Mouse (Mus musculus): Measurements from ENCODE around the gene Afdn. TPM values are rescaled to one million over a fixed set of nuclear protein-coding genes. Genes with fewer than 3 reads are reported as not detected.
A peak's percentile ranks its signal among the peaks of the same experiment; 100 is the strongest.

Afdn gene
- 179 and 191 TPM in 2 replicates for polyA plus RNA-seq (2015; fragmentation: Nextera tagmentation; extraction: Ambion mirVana)

- no peaks in the 10 kb centered on the region for H3K27me3 ChIP-seq
- peak within 1 kb of the TSS; percentile 87 for H3K4me2 ChIP-seq (replicated peaks)
- no peaks in the 10 kb centered on the region for H3K36me3 ChIP-seq
- H3K27ac ChIP-seq (replicated peaks): peak within 1 kb of the TSS; percentile 98
- peak; percentile 89 for ATAC-seq (replicated peaks)
- under 1% methylated on average over 102 of the region's 108 CpGs for WGBS
- no peaks in the 10 kb centered on the region for H3K9me3 ChIP-seq
- peak within 1 kb of the TSS; percentile 99 for H3K9ac ChIP-seq (replicated peaks)
- peak within 1 kb of the TSS; percentile 97 for H3K4me3 ChIP-seq
- peaks cover 45% of the 10 kb centered on the region for H3K4me1 ChIP-seq
Measured at GRCm38 (mm10) chr17:13759853-13760627, at the start of gene Afdn. TSS of gene Afdn (plus strand) at chr17:13760539.

GRCm38 (mm10) chr17:13711173-13711572, 49.2 kb upstream of the Afdn start:
- WGBS: 85% methylated on average over 5 of the region's 5 CpGs
- no peaks in the 10 kb centered on the region for H3K27me3 ChIP-seq
- H3K9ac ChIP-seq (replicated peaks): no peak overlapping the region
- H3K9me3 ChIP-seq: no peaks in the 10 kb centered on the region
- no peaks in the 10 kb centered on the region for H3K4me1 ChIP-seq
- no peak overlapping the region for H3K4me2 ChIP-seq (replicated peaks)
- no peak overlapping the region for H3K4me3 ChIP-seq
- no peaks in the 10 kb centered on the region for H3K36me3 ChIP-seq
- H3K27ac ChIP-seq (replicated peaks): no peak overlapping the region
- ATAC-seq (replicated peaks): no peak

GRCm38 (mm10) chr17:13712116-13712515, 48.2 kb upstream of the Afdn start:
- Histone ChIP-seq H3K36me3 (no peaks in the 10 kb centered on the region), H3K27me3 (no peaks in the 10 kb centered on the region), H3K27ac (replicated peaks) (no peak overlapping the region), H3K4me3 (no peak overlapping the region), H3K4me2 (replicated peaks) (no peak overlapping the region), H3K9ac (replicated peaks) (no peak overlapping the region), H3K9me3 (no peaks in the 10 kb centered on the region), H3K4me1 (no peaks in the 10 kb centered on the region)
- no peak for ATAC-seq (replicated peaks)
- 89% methylated on average over 6 of the region's 6 CpGs for WGBS

- H3K4me2 ChIP-seq (replicated peaks): no peak overlapping the region
- H3K9me3 ChIP-seq: no peaks in the 10 kb centered on the region
- no peaks in the 10 kb centered on the region for H3K36me3 ChIP-seq
- WGBS: 93% methylated on average over 3 of the region's 3 CpGs
- no peak for ATAC-seq (replicated peaks)
- H3K27me3 ChIP-seq: no peaks in the 10 kb centered on the region
- no peak overlapping the region for H3K9ac ChIP-seq (replicated peaks)
- H3K4me1 ChIP-seq: no peaks in the 10 kb centered on the region
- H3K4me3 ChIP-seq: no peak overlapping the region
- no peak overlapping the region for H3K27ac ChIP-seq (replicated peaks)
Measured at GRCm38 (mm10) chr17:13712518-13712917, 47.8 kb upstream of the Afdn start.

- ATAC-seq (replicated peaks): no peak
- WGBS: 95% methylated on average over 4 of the region's 4 CpGs
- H3K27me3 ChIP-seq: no peaks in the 10 kb centered on the region
- no peaks in the 10 kb centered on the region for H3K9me3 ChIP-seq
- no peaks in the 10 kb centered on the region for H3K4me1 ChIP-seq
- H3K4me2 ChIP-seq (replicated peaks): no peak overlapping the region
- no peak overlapping the region for H3K4me3 ChIP-seq
- no peaks in the 10 kb centered on the region for H3K36me3 ChIP-seq
- H3K27ac ChIP-seq (replicated peaks): no peak overlapping the region
- no peak overlapping the region for H3K9ac ChIP-seq (replicated peaks)
Measured at GRCm38 (mm10) chr17:13714128-13714527, 46.2 kb upstream of the Afdn start.

- no peak overlapping the region for H3K27ac ChIP-seq (replicated peaks)
- H3K4me1 ChIP-seq: no peaks in the 10 kb centered on the region
- H3K27me3 ChIP-seq: no peaks in the 10 kb centered on the region
- no peak overlapping the region for H3K4me2 ChIP-seq (replicated peaks)
- 86% methylated on average over 4 of the region's 4 CpGs for WGBS
- no peak overlapping the region for H3K9ac ChIP-seq (replicated peaks)
- H3K9me3 ChIP-seq: no peaks in the 10 kb centered on the region
- no peaks in the 10 kb centered on the region for H3K36me3 ChIP-seq
- no peak for ATAC-seq (replicated peaks)
- no peak overlapping the region for H3K4me3 ChIP-seq
Measured at GRCm38 (mm10) chr17:13714654-13715053, 45.7 kb upstream of the Afdn start.

GRCm38 (mm10) chr17:13715511-13715910, 44.8 kb upstream of the Afdn start:
- no peaks in the 10 kb centered on the region for H3K36me3 ChIP-seq
- no peaks in the 10 kb centered on the region for H3K4me1 ChIP-seq
- no peak overlapping the region for H3K9ac ChIP-seq (replicated peaks)
- no peaks in the 10 kb centered on the region for H3K9me3 ChIP-seq
- no peak overlapping the region for H3K4me2 ChIP-seq (replicated peaks)
- no peak overlapping the region for H3K4me3 ChIP-seq
- no peaks in the 10 kb centered on the region for H3K27me3 ChIP-seq
- no peak for ATAC-seq (replicated peaks)
- 76% methylated on average over 9 of the region's 9 CpGs for WGBS
- no peak overlapping the region for H3K27ac ChIP-seq (replicated peaks)

GRCm38 (mm10) chr17:13716336-13716735, 44.0 kb upstream of the Afdn start:
- no peak overlapping the region for H3K4me3 ChIP-seq
- 94% methylated on average over 6 of the region's 6 CpGs for WGBS
- no peaks in the 10 kb centered on the region for H3K9me3 ChIP-seq
- no peak overlapping the region for H3K9ac ChIP-seq (replicated peaks)
- no peaks in the 10 kb centered on the region for H3K36me3 ChIP-seq
- H3K27me3 ChIP-seq: no peaks in the 10 kb centered on the region
- no peaks in the 10 kb centered on the region for H3K4me1 ChIP-seq
- ATAC-seq (replicated peaks): no peak
- no peak overlapping the region for H3K27ac ChIP-seq (replicated peaks)
- H3K4me2 ChIP-seq (replicated peaks): no peak overlapping the region

GRCm38 (mm10) chr17:13717428-13717827, 42.9 kb upstream of the Afdn start:
- no peak for ATAC-seq (replicated peaks)
- Histone ChIP-seq H3K4me1 (peaks cover 2% of the 10 kb centered on the region; the same call in 1 of the 2 replicates), H3K9ac (replicated peaks) (no peak overlapping the region), H3K27ac (replicated peaks) (no peak overlapping the region), H3K27me3 (no peaks in the 10 kb centered on the region), H3K4me3 (no peak overlapping the region), H3K4me2 (replicated peaks) (no peak overlapping the region), H3K36me3 (no peaks in the 10 kb centered on the region), H3K9me3 (no peaks in the 10 kb centered on the region)
- 88% methylated on average over 11 of the region's 11 CpGs for WGBS

GRCm38 (mm10) chr17:13720187-13720586, 40.2 kb upstream of the Afdn start:
- Histone ChIP-seq H3K36me3 (no peaks in the 10 kb centered on the region), H3K9ac (replicated peaks) (no peak overlapping the region), H3K27ac (replicated peaks) (no peak overlapping the region), H3K27me3 (no peaks in the 10 kb centered on the region), H3K9me3 (no peaks in the 10 kb centered on the region), H3K4me2 (replicated peaks) (no peak overlapping the region), H3K4me1 (peaks cover 13% of the 10 kb centered on the region; the same call in 1 of the 2 replicates), H3K4me3 (no peak overlapping the region)
- 92% methylated on average over 5 of the region's 5 CpGs for WGBS
- ATAC-seq (replicated peaks): no peak

- Histone ChIP-seq H3K36me3 (no peaks in the 10 kb centered on the region), H3K9ac (replicated peaks) (no peak overlapping the region), H3K27ac (replicated peaks) (no peak overlapping the region), H3K4me2 (replicated peaks) (no peak overlapping the region), H3K27me3 (no peaks in the 10 kb centered on the region), H3K4me3 (no peak overlapping the region), H3K4me1 (peaks cover 13% of the 10 kb centered on the region; the same call in 1 of the 2 replicates), H3K9me3 (no peaks in the 10 kb centered on the region)
- 91% methylated on average over 2 of the region's 2 CpGs for WGBS
- no peak for ATAC-seq (replicated peaks)
Measured at GRCm38 (mm10) chr17:13721372-13721771, 39.0 kb upstream of the Afdn start.

GRCm38 (mm10) chr17:13722434-13722833, 37.9 kb upstream of the Afdn start:
- Histone ChIP-seq H3K4me3 (no peak overlapping the region), H3K36me3 (no peaks in the 10 kb centered on the region), H3K4me1 (peaks cover 13% of the 10 kb centered on the region; the same call in 1 of the 2 replicates), H3K9ac (replicated peaks) (no peak overlapping the region), H3K27ac (replicated peaks) (no peak overlapping the region), H3K27me3 (no peaks in the 10 kb centered on the region), H3K9me3 (no peaks in the 10 kb centered on the region), H3K4me2 (replicated peaks) (no peak overlapping the region)
- peak; percentile 78; the same call in 1 of the 2 replicates for ATAC-seq (replicated peaks)
- 7% methylated on average over 2 of the region's 2 CpGs for WGBS

All from forebrain, embryonic 15.5 days (tissue).